Mouse (Mus musculus): ENCODE results near the gene Mink1.

The Mink1 gene

GRCm38 (mm10) chr11:70594253-70594989 lies 31.7 kb downstream of the Mink1 start:
- no peak for DNase-seq (ENCODE audit: low spot score)

- no peak for DNase-seq (ENCODE audit: low spot score)
These were observed 33.0 kb downstream of the Mink1 start for GRCm38 (mm10) chr11:70595638-70596037.

- DNase-seq (ENCODE audit: low spot score) = no peak
These were observed 33.4 kb downstream of the Mink1 start for GRCm38 (mm10) chr11:70596094-70596493.

- no peak for DNase-seq (ENCODE audit: low spot score)
These were observed 34.6 kb downstream of the Mink1 start for GRCm38 (mm10) chr11:70597301-70597700.

GRCm38 (mm10) chr11:70598451-70598953 lies 35.8 kb downstream of the Mink1 start:
- DNase-seq (ENCODE audit: low spot score) = no peak

GRCm38 (mm10) chr11:70605024-70605566 lies 42.4 kb downstream of the Mink1 start:
- DNase-seq (ENCODE audit: low spot score) = peak; percentile 84

- DNase-seq (ENCODE audit: low spot score) = no peak
These were observed 44.0 kb downstream of the Mink1 start for GRCm38 (mm10) chr11:70606717-70607116.

GRCm38 (mm10) chr11:70607611-70608010 lies 44.9 kb downstream of the Mink1 start:
- DNase-seq (ENCODE audit: low spot score) = no peak

- peak; percentile 77 for DNase-seq (ENCODE audit: low spot score)
These were observed 45.8 kb downstream of the Mink1 start for GRCm38 (mm10) chr11:70608381-70609066.

GRCm38 (mm10) chr11:70610752-70611151 lies 48.1 kb downstream of the Mink1 start:
- no peak for DNase-seq (ENCODE audit: low spot score)

GRCm38 (mm10) chr11:70612505-70612904 lies 49.8 kb downstream of the Mink1 start:
- no peak for DNase-seq (ENCODE audit: low spot score)

GRCm38 (mm10) chr11:70615074-70615473 lies 52.4 kb downstream of the Mink1 start:
- peak; percentile 71 for DNase-seq (ENCODE audit: low spot score)

- DNase-seq (ENCODE audit: low spot score) = no peak
These were observed 52.9 kb downstream of the Mink1 start, which contains the start of gene 4930544D05Rik for GRCm38 (mm10) chr11:70615516-70616093. Gene 4930544D05Rik, plus strand, starts transcription at chr11:70615848.

- DNase-seq (ENCODE audit: low spot score) = no peak
These were observed 56.4 kb downstream of the Mink1 start, which contains the start of gene Chrne for GRCm38 (mm10) chr11:70619101-70619500. Gene Chrne, minus strand, starts transcription at chr11:70619216.

GRCm38 (mm10) chr11:70621972-70622814 lies 59.5 kb downstream of the Mink1 start:
- DNase-seq (ENCODE audit: low spot score) = no peak

GRCm38 (mm10) chr11:70623053-70623742 lies 60.5 kb downstream of the Mink1 start:
- no peak for DNase-seq (ENCODE audit: low spot score)

GRCm38 (mm10) chr11:70625473-70625872 lies 62.8 kb downstream of the Mink1 start:
- DNase-seq (ENCODE audit: low spot score) = peak; percentile 78

- no peak for DNase-seq (ENCODE audit: low spot score)
These were observed 64.2 kb downstream of the Mink1 start for GRCm38 (mm10) chr11:70626877-70627276.

- no peak for DNase-seq (ENCODE audit: low spot score)
These were observed 65.8 kb downstream of the Mink1 start for GRCm38 (mm10) chr11:70628431-70628830.

GRCm38 (mm10) chr11:70629557-70629956 lies 66.9 kb downstream of the Mink1 start:
- no peak for DNase-seq (ENCODE audit: low spot score)

GRCm38 (mm10) chr11:70630129-70630528 lies 67.4 kb downstream of the Mink1 start:
- no peak for DNase-seq (ENCODE audit: low spot score)
